Mouse (Mus musculus) heart, embryonic 13.5 days (tissue): ENCODE results near the gene Cdh26. TPM values are rescaled to one million over a fixed set of nuclear protein-coding genes. Genes with fewer than 3 reads are reported as not detected.

Source experiments
- ATAC-seq: fragments of 200-750 bp; cut with Nextera tagmentation; 2 replicates; pipeline ENCODE4 v1.8.0; 2017; ENCODE audit warnings: moderate TSS enrichment; ENCODE audit not compliant: insufficient number of reproducible peaks, low FRiP score, low TSS enrichment; ENCODE audit errors: extremely low read depth
- H3K27ac ChIP-seq: fragments of 300-500 bp; sonication (generic); replicated peaks from 2 replicates; pipeline ENCODE4 v1.5.1; 2015; ENCODE audit warnings: moderate library complexity, mild to moderate bottlenecking, inconsistent platforms
- H3K27me3 ChIP-seq: fragments of 300-500 bp; sonication (generic); replicated peaks from 2 replicates; pipeline ENCODE4 v1.6.1; 2015; ENCODE audit warnings: mild to moderate bottlenecking, inconsistent platforms
- H3K36me3 ChIP-seq: fragments of 300-500 bp; sonication (generic); 2 replicates; pipeline ENCODE4 v1.6.1; 2015; ENCODE audit warnings: mild to moderate bottlenecking, inconsistent platforms
- H3K4me1 ChIP-seq: fragments of 300-500 bp; sonication (generic); 2 replicates; pipeline ENCODE4 v1.6.1; 2015; ENCODE audit warnings: inconsistent platforms
- H3K4me2 ChIP-seq: fragments of 300-500 bp; sonication (generic); 2 replicates; pipeline ENCODE4 v1.6.1; 2015; ENCODE audit warnings: inconsistent platforms, mild to moderate bottlenecking, moderate library complexity
- H3K4me3 ChIP-seq: fragments of 300-500 bp; sonication (generic); 2 replicates; pipeline ENCODE4 v1.5.1; 2015; ENCODE audit warnings: moderate library complexity, mild to moderate bottlenecking, inconsistent platforms
- H3K9ac ChIP-seq: fragments of 300-500 bp; sonication (generic); 2 replicates; pipeline ENCODE4 v1.6.1; 2015; ENCODE audit warnings: inconsistent platforms, mild to moderate bottlenecking, moderate library complexity
- H3K9me3 ChIP-seq: fragments of 300-500 bp; sonication (generic); 2 replicates; pipeline ENCODE4 v1.6.1; 2016; ENCODE audit warnings: inconsistent platforms
- WGBS: fragments of 180-500 bp; shearing (Covaris S2); methylation state at CpG from one replicate; pipeline ENCODE4 v1.1.7; 2015; ENCODE audit warnings: mixed read lengths; 5-methylcytosine and 5-hydroxymethylcytosine counted together
- polyA plus RNA-seq: library from polyadenylated mRNA; unstranded; fragments of >200 nt; fragmentation: Nextera tagmentation; extraction: Ambion mirVana; gene quantifications from 2 replicates; pipeline ENCODE4 v1.2.1, GENCODE M21; 2015

The Cdh26 gene
- polyA plus RNA-seq, 1 experiment from 2014 or later: 0.07 TPM

- Histone ChIP-seq H3K9ac (no peak overlapping the region), H3K9me3 (no peaks in the 10 kb centered on the region), H3K27me3 (0 out of 2 replicates have a peak, but pooled peaks cover 3% of the 10 kb centered on the region), H3K4me1 (peaks cover 13% of the 10 kb centered on the region), H3K27ac (no peak overlapping the region), H3K4me2 (no peak overlapping the region), H3K36me3 (no peaks in the 10 kb centered on the region), H3K4me3 (no peak overlapping the region)
- 49% methylated on average over 6 of the region's 6 CpGs for WGBS
- no peak for ATAC-seq
These were observed 77.9 kb downstream of the Cdh26 start for GRCm38 (mm10) chr2:178508279-178508678.

GRCm38 (mm10) chr2:178513043-178513442 lies 82.7 kb downstream of the Cdh26 start:
- H3K9ac ChIP-seq: no peak overlapping the region
- no peaks in the 10 kb centered on the region for H3K36me3 ChIP-seq
- no peak overlapping the region for H3K27ac ChIP-seq
- peaks cover 10% of the 10 kb centered on the region for H3K4me1 ChIP-seq
- H3K9me3 ChIP-seq: no peaks in the 10 kb centered on the region
- H3K4me2 ChIP-seq: no peak overlapping the region
- ATAC-seq: no peak
- WGBS: 62% methylated on average over 4 of the region's 4 CpGs
- H3K4me3 ChIP-seq: no peak overlapping the region
- 0 out of 2 replicates have a peak, but pooled peaks cover 2% of the 10 kb centered on the region for H3K27me3 ChIP-seq

- 55% methylated on average over 16 of the region's 16 CpGs for WGBS
- no peak overlapping the region for H3K4me2 ChIP-seq
These were observed 83.3 kb downstream of the Cdh26 start for GRCm38 (mm10) chr2:178513636-178514071.

GRCm38 (mm10) chr2:178516421-178516820 lies 86.1 kb downstream of the Cdh26 start:
- Histone ChIP-seq H3K36me3 (no peaks in the 10 kb centered on the region), H3K9me3 (no peaks in the 10 kb centered on the region), H3K4me2 (no peak overlapping the region), H3K4me1 (peaks cover 8% of the 10 kb centered on the region), H3K27ac (no peak overlapping the region), H3K9ac (no peak overlapping the region), H3K4me3 (no peak overlapping the region), H3K27me3 (no peaks in the 10 kb centered on the region)
- ATAC-seq: no peak
- WGBS: 65% methylated on average over 5 of the region's 5 CpGs

More at GRCm38 (mm10) chr2:178513636-178514071, 83.3 kb downstream of the Cdh26 start:
- Histone ChIP-seq H3K9ac (no peak overlapping the region), H3K9me3 (no peaks in the 10 kb centered on the region), H3K27me3 (no peaks in the 10 kb centered on the region), H3K36me3 (no peaks in the 10 kb centered on the region), H3K27ac (no peak overlapping the region), H3K4me3 (no peak overlapping the region), H3K4me1 (peaks cover 5% of the 10 kb centered on the region; the same call in 1 of the 2 replicates)
- ATAC-seq: no peak

GRCm38 (mm10) chr2:178516941-178517340 lies 86.6 kb downstream of the Cdh26 start:
- H3K9me3 ChIP-seq: no peaks in the 10 kb centered on the region
- H3K27ac ChIP-seq: no peak overlapping the region
- H3K4me1 ChIP-seq: peaks cover 8% of the 10 kb centered on the region
- no peak for ATAC-seq
- no peaks in the 10 kb centered on the region for H3K27me3 ChIP-seq
- H3K4me2 ChIP-seq: no peak overlapping the region
- 64% methylated on average over 9 of the region's 9 CpGs for WGBS
- H3K9ac ChIP-seq: no peak overlapping the region
- H3K36me3 ChIP-seq: no peaks in the 10 kb centered on the region
- H3K4me3 ChIP-seq: no peak overlapping the region

- no peak overlapping the region for H3K9ac ChIP-seq
- WGBS: 81% methylated on average over 4 of the region's 4 CpGs
These were observed 89.0 kb downstream of the Cdh26 start for GRCm38 (mm10) chr2:178519321-178519720.

GRCm38 (mm10) chr2:178520216-178520615 lies 89.9 kb downstream of the Cdh26 start:
- H3K4me3 ChIP-seq: no peak overlapping the region
- no peaks in the 10 kb centered on the region for H3K27me3 ChIP-seq
- H3K27ac ChIP-seq: no peak overlapping the region
- peaks cover 8% of the 10 kb centered on the region for H3K4me1 ChIP-seq
- H3K9ac ChIP-seq: no peak overlapping the region
- H3K4me2 ChIP-seq: no peak overlapping the region
- no peak for ATAC-seq
- H3K9me3 ChIP-seq: no peaks in the 10 kb centered on the region
- no peaks in the 10 kb centered on the region for H3K36me3 ChIP-seq
- 17% methylated on average over 2 of the region's 2 CpGs for WGBS

More at GRCm38 (mm10) chr2:178519321-178519720, 89.0 kb downstream of the Cdh26 start:
- no peaks in the 10 kb centered on the region for H3K9me3 ChIP-seq
- no peak overlapping the region for H3K4me3 ChIP-seq
- no peaks in the 10 kb centered on the region for H3K27me3 ChIP-seq
- H3K4me2 ChIP-seq: no peak overlapping the region
- ATAC-seq: no peak
- no peak overlapping the region for H3K27ac ChIP-seq
- H3K4me1 ChIP-seq: peaks cover 8% of the 10 kb centered on the region
- H3K36me3 ChIP-seq: no peaks in the 10 kb centered on the region

GRCm38 (mm10) chr2:178522331-178522730 lies 92.0 kb downstream of the Cdh26 start:
- Histone ChIP-seq H3K4me1 (peaks cover 8% of the 10 kb centered on the region), H3K9ac (no peak overlapping the region), H3K4me3 (no peak overlapping the region), H3K36me3 (no peaks in the 10 kb centered on the region), H3K27me3 (no peaks in the 10 kb centered on the region), H3K9me3 (no peaks in the 10 kb centered on the region), H3K27ac (no peak overlapping the region), H3K4me2 (no peak overlapping the region)
- whole genome bisulfite sequencing: 52% methylated on average over 4 of the region's 4 CpGs
- ATAC-seq: no peak

- no peak overlapping the region for H3K4me3 ChIP-seq
- H3K36me3 ChIP-seq: no peaks in the 10 kb centered on the region
- H3K27ac ChIP-seq: no peak overlapping the region
- no peak overlapping the region for H3K4me2 ChIP-seq
- 77% methylated on average over 1 of the region's 1 CpGs for WGBS
- no peaks in the 10 kb centered on the region for H3K9me3 ChIP-seq
- no peaks in the 10 kb centered on the region for H3K27me3 ChIP-seq
- peaks cover 8% of the 10 kb centered on the region for H3K4me1 ChIP-seq
- no peak overlapping the region for H3K9ac ChIP-seq
- no peak for ATAC-seq
These were observed 92.5 kb downstream of the Cdh26 start for GRCm38 (mm10) chr2:178522786-178523185.

- WGBS: 75% methylated on average over 6 of the region's 6 CpGs
- Histone ChIP-seq H3K27me3 (no peaks in the 10 kb centered on the region), H3K4me3 (no peak overlapping the region), H3K36me3 (no peaks in the 10 kb centered on the region), H3K9ac (no peak overlapping the region), H3K4me2 (no peak overlapping the region), H3K4me1 (no peaks in the 10 kb centered on the region), H3K27ac (no peak overlapping the region), H3K9me3 (no peaks in the 10 kb centered on the region)
- no peak for ATAC-seq
These were observed 96.4 kb downstream of the Cdh26 start for GRCm38 (mm10) chr2:178526776-178527175.

GRCm38 (mm10) chr2:178531226-178531625 lies 100.9 kb downstream of the Cdh26 start:
- no peak overlapping the region for H3K4me3 ChIP-seq
- 70% methylated on average over 5 of the region's 5 CpGs for WGBS

GRCm38 (mm10) chr2:178536574-178536973 lies 106.2 kb downstream of the Cdh26 start:
- no peak for ATAC-seq
- Histone ChIP-seq H3K27ac (no peak overlapping the region), H3K4me3 (no peak overlapping the region), H3K36me3 (no peaks in the 10 kb centered on the region), H3K27me3 (no peaks in the 10 kb centered on the region), H3K4me1 (no peaks in the 10 kb centered on the region), H3K9ac (no peak overlapping the region), H3K4me2 (no peak overlapping the region), H3K9me3 (no peaks in the 10 kb centered on the region)
- WGBS: 76% methylated on average over 4 of the region's 4 CpGs

More at GRCm38 (mm10) chr2:178531226-178531625, 100.9 kb downstream of the Cdh26 start:
- Histone ChIP-seq H3K4me1 (no peaks in the 10 kb centered on the region), H3K4me2 (no peak overlapping the region), H3K36me3 (no peaks in the 10 kb centered on the region), H3K27ac (no peak overlapping the region), H3K9ac (no peak overlapping the region), H3K9me3 (no peaks in the 10 kb centered on the region), H3K27me3 (no peaks in the 10 kb centered on the region)
- no peak for ATAC-seq
